Mouse (Mus musculus) adrenal gland, postnatal 25 days (tissue): ENCODE measurements around the gene Akt2. TPM values are rescaled to one million over a fixed set of nuclear protein-coding genes. Genes with fewer than 3 reads are reported as not detected.
"Not testable (repeated sequence)": the region's sequence is repeated elsewhere in the genome, so short reads cannot be mapped to it uniquely, and the experiment has no call there.

ENCODE experiments used
- DNase-seq: peaks from one replicate; pipeline ENCODE4 v3.0.0; 2021; ENCODE audit warnings: mixed read lengths
- total RNA-seq: library from RNA; stranded (reverse); gene quantifications from 2 replicates; pipeline ENCODE4 v1.2.3, GENCODE M21; 2021

The Akt2 gene
- total RNA-seq, 1 experiment from 2014 or later, result 209 TPM

DNA sequence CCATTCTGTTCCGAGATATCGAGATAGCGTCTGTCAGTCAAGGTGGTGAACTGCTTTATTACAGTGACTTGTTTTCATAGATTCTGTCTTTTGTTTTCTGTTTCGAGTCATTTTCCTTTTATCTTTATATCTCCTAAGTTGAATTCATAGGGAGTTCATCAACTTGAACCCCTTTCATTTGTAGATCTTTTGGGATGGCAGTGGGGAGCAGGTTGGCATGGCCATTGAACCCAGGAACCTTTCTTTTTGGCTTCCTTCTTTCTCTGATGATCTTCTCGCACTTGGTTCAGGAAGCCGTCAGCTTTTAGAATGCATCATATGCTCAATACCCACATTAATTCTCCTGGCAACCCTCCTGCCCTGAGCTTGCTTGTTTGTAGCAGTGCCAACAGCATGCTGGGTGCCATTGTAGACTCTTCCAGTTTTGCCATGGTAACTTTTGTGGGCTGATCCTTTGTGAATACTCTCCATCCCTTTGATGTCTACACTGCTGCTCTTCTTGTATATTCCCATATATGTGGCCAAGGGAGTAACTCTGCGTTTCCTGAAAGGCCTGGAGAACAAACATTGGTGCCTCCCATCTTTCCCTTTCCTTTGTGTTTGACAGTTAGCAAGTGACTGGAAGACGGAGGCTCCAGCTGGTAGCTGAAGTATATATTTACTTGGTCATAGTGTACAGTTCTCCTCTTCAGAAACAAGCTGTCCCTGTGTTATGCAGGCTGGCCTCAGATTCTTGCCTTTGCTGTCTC, 22.6 kb downstream of the Akt2 start:
- no peak for DNase-seq

DNA sequence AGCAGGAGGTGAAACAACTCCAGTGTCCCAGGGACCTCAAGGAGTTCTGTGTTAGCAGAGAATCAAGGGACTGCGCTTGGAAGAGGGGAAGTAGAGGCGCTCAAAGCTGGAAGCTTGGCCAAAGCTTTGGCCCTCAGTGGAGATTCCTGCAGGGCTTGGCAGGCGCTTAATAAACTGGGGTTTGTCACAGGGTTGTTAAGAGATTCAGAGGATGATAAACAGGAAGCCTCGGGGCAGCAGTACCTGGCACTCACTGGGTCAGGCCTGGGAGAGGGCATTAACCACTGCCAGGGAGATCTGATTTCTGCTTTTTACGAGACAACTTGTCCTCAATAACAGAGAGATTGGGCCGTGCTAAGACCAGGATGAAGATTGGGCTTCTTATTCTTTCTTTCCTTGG, 29.7 kb downstream of the Akt2 start:
- DNase-seq, result no peak

DNA sequence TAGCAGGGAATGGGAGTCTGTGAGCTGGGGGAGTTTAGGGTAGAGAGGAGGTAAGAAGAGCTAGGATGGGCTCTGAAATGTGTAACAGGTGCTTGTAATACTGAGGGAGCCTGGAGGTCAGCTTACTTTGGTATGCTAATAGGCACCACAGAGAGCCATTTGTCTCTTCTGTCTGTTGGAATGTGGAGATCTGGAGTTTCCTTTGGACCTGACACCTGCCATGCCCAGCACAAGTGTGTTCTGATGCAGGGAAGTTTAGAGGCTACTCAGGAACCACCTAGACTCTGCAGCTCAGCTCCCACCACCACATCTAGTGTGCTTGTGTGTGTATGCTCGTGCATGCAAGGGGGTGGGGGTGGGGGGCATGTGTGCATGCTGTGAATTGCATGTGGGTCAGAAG, 30.9 kb downstream of the Akt2 start:
- DNase-seq, result no peak

DNA sequence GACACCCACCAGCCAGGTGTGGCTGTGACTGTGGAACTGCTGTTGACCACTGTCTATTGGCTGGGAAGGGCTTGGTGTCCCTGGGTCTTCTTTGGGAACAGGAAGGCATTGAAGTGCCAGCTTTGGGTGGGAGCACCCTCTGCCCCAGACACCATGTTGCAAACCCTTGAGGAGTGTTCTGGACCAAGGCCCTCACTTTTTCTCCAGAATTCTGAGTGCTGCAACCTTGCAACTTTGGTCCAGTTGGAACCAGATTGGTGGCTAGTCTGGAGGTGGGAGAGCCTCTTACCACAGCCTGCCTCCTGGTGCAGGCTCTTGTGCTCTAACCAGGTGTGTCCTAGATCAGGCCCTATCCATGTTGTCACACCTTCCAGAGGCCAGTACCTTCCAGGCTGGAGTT, 33.6 kb downstream of the Akt2 start:
- DNase-seq, result no peak

DNA sequence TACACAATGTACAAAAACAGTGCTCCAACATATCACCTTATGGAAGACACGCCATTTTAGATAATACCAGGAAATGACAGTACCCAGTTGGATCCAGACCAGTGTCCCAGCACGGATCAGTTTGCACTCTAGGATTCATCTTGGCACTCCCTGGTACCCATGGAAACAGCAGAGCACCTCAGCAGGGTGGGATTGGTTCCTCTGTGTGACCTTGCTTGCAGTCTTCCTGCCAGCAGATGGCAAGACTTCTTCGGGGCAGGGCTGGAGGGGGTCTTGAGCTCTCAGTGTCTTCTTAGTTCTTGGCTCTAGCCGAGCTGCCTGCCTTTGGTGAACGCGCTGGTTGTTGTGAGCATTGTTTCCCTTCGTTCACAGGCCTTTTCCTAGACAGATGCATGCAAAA, 36.4 kb downstream of the Akt2 start:
- DNase-seq, result no peak

DNA sequence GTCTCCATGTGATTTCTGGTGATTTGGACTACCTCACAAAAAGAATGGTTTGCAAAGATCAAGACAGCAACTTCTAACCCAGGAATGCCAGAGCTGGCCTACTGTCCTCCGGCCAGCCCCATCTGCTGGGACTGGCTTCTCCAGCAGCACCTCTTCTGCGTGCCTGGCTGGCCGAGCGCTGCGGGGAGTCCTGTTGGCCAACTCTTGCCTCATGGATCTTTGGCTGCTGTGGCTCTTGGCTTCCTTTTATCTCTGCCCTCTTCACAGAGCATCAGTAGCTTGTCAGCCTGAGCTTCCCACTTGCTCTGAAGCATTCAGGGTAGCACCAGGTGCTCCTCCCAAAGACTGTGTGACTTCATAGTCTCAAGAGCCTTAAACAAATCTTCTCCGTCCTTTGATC, 36.8 kb downstream of the Akt2 start:
- DNase-seq, result no peak

DNA sequence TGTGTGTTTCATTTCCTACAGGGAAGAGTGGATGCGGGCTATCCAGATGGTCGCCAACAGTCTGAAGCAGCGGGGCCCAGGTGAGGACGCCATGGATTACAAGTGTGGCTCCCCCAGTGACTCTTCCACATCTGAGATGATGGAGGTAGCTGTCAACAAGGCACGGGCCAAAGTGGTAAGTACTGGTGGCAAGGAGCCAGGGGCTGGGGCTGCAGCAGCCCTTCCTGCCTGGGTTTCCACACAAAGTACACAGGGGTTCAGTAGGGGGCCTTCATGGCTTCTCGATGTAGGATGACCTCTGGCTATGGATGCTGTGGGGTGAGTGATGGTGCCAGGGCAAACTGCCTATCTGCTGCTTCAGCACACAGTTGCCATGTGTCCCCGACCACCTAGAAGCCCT, 37.5 kb downstream of the Akt2 start:
- not testable (repeated sequence) for DNase-seq

DNA sequence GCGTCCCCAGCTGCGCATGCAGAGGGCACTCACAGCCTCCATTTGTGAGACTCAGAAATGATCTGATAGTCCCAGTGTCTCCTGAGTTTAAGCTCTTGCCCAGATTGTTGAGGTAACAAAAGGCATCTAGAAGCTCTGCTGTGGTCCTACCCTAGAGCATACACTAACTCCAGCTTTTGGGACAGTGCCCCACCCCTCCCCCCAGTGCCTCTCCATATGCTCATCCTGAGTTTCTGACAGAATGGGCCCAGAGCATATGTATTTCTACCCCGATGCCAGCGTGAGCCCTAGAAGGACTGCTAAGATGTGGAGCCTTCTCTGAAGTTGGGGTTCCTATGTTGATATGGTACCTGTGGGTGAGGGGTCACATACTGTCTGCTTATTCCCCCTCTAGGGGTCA, 40.1 kb downstream of the Akt2 start:
- DNase-seq, result no peak

DNA sequence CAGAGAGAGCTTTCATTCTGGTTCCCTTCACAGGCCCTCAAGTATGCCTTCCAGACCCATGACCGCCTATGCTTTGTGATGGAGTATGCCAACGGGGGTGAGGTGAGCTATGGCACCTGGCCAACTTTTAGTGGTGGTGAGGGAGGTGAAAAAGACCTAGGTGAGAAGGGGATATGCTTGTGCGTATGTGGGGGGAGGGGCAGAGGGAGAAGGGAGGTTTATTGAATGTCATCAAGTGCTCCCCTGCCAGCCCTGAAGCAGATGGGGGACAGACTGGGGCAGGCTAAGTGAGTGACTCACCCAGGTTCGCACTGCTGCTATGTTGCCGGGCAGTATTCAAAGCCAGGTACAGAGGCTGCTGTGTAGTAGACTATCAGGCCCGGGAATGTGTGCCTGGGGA, 41.8 kb downstream of the Akt2 start:
- no peak for DNase-seq

DNA sequence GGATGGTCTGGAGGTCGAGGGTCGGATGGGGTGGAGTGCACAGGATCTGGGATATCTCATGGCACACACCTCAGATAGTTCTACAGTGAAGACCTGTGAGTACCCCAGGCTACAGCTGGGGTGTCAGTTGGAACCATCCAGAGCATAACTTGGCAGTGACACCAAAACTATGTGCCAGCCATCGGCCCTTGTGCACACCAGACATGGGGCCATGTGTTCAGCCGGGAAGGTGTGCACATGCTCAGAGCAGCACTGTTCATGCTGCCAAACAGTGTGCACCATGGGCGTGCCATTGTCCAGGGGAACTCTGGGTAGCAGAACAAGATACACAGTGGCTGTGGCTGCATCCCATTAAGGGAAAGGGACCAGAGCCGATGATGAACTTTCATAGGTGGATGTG, 43.3 kb downstream of the Akt2 start:
- DNase-seq, result no peak

DNA sequence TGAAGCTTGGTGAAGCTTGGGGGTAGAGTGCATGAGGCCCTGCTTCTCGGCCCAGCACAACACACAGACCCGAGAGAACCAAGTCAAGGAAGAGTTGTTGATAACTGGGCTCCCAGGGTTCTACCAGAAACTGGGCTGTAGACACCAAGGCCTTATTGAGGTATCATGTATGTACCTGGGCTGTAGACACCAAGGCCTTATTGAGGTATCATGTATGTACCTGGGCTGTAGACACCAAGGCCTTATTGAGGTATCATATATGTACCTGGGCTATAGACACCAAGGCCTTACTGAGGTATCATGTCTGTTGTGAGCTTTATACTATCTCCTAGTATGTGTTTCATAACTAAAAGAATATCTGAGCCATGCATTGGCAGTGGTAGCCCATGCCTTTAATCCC, 43.7 kb downstream of the Akt2 start:
- not testable (repeated sequence) for DNase-seq

DNA sequence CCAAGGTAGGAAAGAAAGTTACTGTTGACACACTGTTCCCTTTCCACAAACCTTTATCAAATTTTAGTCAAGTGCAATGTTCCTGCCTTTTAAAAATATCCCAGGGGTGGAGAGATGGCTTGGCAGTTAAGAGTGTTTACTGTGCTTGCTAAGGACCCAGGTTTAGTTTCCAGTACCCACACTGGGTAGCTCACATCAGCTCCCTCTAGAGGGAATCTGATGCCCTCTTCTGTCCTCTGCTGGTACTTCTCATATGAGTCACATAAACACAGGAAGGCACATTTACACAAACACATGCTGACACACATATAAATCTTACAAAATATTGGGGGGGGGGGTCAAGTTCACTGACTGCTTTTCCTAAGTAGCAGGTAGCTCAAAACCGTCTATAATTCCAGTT, 53.1 kb downstream of the Akt2 start:
- DNase-seq, result no peak

DNA sequence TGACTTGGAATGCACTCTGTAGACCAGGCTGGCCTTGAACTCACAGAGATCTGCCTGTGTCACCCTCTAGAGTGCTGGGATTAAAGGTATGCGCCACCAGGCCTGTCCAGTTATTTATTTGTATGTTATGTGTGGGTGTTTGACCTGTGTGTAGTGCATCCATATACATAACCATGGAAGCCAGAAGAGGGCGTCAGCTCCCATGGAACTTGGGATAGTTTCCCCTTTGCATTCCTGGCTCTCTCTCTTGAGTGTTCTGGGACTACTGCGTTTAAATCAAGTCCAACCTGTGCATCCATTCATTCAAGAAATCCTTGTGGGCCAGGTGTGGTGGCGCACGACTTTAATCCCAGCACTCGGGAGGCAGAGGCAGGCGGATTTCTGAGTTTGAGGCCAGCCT, 55.2 kb downstream of the Akt2 start:
- no peak for DNase-seq

DNA sequence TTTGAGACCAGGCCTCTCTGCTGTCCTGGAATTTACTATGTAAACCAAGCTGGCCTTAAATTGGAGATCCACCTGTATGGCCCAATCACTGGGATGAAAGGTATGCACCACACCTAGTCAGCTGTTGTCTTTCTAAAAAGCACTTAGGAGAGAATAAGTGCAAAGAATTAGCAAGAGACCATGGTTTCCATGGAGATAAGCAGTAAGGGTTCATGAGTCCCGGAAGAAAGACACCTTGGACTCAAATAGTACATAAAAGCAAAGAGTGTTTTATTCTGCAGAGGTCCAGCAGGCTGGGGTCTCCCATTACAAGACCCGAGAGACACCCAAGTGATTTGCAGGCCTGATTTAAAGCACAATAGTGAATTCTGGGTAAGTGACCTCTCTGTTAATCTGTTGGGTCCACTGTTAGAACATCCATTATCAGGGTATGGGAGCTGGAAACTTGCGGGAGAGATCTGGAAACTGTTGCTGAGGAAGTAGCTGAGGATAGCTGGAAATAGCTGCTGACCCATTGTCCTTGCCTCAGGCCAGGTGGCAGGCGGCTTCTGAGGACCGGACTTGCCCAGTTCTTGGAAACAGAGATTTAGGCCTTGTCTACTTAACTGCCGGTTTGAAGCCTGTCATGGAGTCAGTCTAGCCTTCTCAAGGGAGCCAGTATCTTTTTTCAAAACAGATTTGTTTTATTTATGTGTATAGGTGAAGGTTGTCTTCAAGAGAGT, 56.1 kb downstream of the Akt2 start:
- no peak for DNase-seq

DNA sequence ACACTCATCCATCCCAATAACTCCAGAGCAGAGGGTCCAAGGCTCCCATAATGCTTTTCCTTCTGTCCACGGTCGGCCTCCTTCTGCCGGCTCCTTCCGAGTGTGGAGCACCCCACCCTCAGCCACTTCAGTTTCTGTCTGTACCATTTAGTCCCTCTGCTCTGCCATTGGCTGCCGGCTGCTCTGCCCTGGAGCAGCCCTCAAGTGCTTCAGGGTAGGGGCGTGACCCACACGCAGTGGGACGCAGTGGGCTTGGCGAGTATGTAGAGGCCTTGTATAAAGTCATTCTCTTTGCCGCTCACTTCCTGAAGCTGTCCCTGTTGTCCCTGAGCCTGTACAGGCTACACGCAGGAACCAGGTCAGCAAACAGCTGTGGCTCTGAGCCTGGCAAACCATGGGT, 58.4 kb downstream of the Akt2 start:
- no peak for DNase-seq

DNA sequence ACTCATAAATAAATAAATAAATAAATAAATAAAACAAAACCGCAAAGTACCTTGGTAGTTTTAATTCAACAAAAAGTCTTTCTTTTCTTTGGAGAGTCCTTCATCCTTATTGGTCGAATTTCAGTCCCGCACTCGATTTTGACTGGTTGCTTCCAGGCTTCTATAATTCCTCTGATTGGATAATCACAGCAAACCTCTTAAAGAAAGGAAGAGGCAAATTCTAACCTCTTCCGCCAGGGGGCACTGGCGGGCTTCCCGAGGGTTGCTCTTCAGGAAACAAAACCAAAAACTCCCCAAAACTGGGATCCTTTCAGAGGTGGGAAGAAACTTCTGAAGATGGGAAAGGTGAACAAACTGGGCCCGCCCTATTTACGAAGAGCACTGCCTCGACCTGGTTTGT, 59.6 kb downstream of the Akt2 start:
- DNase-seq, result peak; percentile 81

DNA sequence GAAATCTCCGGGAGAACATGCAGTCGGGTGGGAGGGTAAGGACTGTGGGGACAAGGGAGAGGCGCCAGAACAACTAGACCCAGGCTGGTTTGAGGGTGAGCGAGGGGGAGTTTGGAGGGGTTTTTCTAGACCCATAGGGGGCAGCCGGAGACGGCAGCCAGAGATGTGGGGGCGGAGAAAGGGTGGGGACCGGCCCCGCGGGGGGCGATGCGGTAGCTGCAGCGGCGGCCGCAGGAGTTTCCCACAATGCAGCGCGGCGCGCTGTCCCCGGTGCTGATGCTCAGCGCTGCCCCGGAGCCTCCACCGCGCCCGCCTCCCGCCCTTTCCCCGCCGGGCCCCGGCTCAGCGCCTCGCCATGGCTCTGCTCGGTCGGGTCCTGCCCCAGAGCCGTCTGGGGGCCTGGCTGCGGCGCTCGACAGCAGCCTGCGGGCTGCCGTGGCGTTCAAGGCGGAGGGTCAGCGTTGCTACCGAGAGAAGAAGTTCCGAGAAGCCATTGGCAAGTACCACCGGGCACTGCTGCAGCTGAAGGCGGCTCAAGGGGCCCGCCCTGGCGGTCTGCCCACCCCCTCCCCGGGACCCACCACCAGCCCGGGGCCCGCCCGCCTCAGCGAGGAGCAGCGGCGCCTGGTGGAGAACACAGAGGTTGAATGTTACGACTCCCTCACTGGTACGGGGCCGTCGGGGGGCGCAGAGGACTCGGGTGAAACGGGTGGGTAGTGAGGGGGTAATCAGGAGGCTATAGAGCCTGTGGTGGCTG, 62.5 kb downstream of the Akt2 start, which contains the start of gene Ttc9b:
Gene Ttc9b, plus strand, starts transcription at position 235 of the 757 bp plus-strand sequence.
- peak; percentile 55 for DNase-seq

DNA sequence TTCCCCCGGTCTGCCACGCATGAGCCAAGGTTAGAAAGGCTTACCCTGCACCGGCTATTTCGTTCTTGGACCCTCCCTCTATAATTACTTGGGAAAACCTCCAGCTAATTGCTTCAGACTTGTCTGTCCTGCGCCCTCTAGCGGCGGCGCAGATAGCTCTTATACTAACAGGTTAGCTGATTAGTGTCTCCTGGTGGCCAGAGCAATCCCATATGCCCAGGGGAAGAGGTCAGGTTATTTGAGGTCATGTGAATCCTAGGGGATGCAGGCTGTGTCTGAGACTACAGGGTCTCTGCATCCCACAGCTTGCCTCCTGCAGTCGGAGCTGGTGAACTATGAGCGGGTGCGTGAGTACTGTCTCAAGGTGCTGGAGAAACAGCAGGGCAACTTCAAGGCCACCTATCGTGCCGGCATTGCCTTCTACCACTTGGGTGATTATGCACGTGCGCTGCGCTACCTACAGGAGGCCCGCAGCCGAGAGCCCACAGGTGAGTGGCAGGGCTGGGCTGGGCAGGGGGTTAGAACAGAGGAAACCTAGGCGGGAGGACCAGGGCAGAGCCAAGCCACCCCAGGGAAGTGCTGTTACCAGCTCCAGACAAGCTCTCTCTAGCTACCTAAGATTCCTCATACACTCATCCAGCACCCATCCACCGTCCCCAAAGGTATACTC, 63.4 kb downstream of the Akt2 start:
- DNase-seq, result peak; percentile 36

DNA sequence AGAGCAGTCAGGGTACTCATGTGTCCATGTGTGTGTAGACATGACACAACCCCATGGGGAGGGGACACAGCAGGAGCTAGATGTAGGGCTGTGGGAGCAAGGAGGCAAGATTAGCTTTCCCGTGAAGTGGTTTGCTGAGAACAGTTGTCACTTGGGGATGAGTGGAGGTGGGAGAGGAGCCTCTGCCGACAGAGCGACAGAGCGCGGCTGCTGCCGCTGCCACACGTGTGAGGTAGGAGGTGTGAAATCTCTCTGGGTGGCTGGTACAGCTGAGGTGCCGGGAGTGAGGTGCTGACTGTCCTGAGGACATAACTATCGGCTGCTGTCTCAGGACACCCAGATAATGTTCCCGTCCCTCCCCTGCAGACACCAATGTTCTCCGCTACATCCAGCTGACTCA, 64.2 kb downstream of the Akt2 start:
- DNase-seq, result no peak

DNA sequence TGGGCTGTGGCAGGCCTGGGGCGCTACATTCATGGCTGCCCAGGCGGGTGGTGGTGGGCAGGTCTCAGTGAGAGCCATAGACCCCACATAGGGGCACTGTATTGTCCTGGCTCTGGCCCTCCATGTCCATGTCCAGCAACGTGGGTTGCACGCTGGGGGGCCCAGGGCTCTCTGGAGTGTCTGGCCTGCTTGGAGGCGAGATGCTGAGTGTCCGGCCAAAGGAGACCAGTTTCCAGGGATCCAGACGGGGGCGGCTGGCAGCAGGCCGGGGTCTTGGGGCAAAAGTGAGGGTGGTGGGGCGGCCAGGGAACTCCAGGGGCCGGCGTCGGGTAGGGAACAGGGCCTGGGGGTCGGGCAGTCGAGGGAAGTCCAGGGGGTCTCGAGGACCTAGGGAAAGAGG, 65.2 kb downstream of the Akt2 start:
- no peak for DNase-seq

DNA sequence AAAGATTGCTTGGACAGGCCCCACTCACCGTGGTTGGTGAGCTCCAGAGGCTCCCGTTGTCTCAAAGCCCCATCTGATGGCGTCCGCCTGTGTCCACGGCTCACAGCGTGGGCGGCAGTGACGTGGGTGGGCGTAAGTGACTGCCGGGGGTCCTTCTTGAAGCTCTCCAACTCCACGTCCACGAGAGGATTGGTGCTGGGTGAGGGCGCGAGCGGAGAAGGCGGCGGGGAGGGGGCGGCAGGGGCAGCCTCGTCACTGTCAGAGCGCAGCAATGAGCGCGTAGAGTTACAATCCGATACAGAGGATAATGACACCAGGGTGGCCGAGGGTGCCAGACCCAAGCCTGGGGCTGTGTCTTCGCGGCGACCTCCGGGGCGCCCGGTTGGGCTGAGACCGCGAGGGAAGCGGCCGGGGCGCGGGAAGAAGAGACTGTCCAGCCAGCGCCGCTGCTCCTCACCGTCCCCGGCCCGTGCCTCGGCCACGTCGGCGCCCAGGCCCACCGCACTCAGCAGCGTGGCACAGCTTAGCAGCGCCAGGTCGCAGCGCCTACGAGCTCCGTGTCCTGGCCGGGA, 66.6 kb downstream of the Akt2 start:
- no peak for DNase-seq
